Mouse (Mus musculus) gastrocnemius, postnatal 25 days (tissue): Measurements from ENCODE around the gene Prpf19. TPM values are rescaled to one million over a fixed set of nuclear protein-coding genes. Genes with fewer than 3 reads are reported as not detected.
A peak's percentile ranks its signal among the peaks of the same experiment; 100 is the strongest.

Experiments used
- DNase-seq: peaks from one replicate; pipeline ENCODE4 v3.0.0; 2022
- total RNA-seq, 2 experiments: library from RNA; stranded (reverse); gene quantifications; 1 replicate in 1 of 2; 2 replicates in 1 of 2; pipeline ENCODE4 v1.2.3; 2021

Gene Prpf19
- total RNA-seq, 2 experiments from 2014 or later, result 149 to 172 TPM

DNA sequence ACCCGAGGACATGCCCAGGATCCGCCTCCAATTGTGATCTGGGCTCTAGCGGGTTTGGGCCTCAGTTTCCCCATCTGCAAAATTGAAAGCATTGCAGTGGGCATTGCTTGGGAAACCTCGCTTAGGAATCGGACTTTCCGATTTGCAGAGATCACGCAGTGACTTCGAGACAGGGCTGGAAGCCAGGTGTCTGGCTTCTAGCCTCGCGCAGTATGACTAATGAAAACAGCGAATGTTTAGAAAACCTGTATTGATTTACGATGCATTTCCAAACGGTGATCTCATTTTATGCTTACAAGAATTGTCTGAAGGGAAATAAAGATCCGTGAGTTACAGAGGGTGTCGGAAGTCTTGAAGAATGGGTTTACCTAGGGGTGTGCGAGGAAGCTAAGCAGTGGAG lies 677 bp downstream of the Prpf19 start:
- no peak for DNase-seq

DNA sequence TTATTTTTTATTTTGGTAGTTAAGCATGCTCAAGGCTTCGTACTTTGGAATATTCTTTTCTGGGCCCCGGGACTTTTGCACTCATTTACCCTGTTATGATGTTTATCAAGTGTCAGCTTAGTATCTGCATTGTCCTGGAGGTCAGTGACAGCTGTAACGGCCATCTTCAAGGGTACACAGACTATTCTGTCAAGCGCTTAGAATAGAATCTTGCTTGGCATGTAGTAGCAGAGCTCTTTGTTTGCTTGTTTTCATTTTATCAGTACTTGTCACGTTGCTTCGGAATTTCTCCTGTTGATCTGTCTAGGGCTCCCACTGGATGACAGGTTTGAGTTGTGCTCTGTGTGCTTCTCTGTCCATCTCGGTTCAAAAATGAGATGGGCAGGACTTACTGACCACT lies 1.8 kb downstream of the Prpf19 start:
- no peak for DNase-seq

DNA sequence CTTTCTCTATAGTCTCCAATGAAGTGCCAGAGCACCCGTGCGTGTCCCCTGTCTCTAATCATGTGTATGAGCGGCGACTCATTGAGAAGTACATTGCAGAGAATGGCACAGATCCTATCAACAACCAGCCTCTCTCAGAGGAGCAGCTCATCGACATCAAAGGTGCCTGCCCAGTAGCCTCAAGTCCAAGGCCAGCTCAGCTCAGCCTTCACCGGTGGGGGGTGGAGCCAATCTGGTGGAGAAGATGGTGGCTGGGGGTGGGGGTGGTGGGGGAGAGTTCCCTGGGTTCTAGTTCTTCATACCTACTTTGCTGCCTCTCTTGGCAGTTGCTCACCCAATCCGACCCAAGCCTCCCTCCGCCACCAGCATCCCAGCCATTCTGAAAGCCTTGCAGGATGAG lies 2.5 kb downstream of the Prpf19 start:
- no peak for DNase-seq

DNA sequence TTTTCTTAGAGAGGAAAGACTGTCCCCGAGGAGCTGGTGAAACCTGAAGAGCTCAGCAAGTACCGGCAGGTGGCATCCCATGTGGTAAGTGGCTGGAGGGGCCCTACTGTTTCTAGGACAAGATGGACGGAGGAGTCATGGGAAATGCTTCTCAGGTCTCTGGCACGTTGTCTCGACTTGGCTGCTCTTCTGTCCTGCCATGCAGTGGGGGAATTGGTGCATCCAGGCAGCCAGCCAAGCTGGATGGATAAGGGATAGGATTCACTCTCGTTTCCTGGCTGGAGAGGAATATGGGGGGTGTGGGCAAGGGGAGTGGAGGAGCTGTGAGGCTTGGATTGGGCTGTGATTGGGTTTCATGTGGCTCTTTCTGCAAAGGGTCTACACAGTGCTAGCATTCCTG lies 5.3 kb downstream of the Prpf19 start:
- peak; percentile 61 for DNase-seq

DNA sequence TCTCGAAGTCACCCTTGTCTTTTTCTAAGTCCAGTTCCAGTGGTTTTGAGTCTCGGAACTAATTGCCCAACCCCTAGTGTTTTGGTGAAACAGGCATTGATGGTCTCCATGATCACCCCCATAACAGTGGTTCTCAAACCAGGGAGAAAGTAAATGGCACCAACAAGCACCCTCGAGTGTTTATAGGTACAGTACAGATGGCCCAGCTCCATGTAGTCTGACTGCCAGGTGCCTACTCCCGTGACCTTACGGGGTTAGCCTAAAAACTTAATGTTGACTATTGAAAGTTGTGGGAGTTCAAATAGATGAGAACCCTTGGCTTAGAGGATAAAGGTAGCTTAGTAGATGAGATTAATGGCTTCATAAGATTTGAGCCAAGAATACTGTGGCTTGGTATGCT lies 6.0 kb downstream of the Prpf19 start:
- DNase-seq, result no peak

DNA sequence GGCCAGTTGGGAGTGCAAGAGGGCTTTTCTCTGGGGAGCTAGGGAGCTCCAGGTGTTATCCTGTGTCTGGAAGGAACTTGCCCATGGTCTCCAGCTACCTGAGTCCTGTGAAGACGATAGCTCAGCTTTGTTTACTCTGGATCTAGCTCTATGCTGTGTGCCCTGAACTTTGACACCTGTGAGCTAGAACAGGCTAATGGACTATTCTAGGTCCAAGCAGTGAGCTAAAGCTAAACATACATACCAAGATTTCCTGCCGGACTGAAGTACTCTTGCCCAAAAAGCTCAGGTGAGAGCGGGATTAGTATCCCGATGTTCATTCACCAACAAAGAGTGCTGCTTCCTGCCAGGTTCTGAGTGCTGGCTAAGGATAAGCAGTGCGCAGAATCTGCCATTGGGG lies 9.5 kb downstream of the Prpf19 start:
- no peak for DNase-seq

DNA sequence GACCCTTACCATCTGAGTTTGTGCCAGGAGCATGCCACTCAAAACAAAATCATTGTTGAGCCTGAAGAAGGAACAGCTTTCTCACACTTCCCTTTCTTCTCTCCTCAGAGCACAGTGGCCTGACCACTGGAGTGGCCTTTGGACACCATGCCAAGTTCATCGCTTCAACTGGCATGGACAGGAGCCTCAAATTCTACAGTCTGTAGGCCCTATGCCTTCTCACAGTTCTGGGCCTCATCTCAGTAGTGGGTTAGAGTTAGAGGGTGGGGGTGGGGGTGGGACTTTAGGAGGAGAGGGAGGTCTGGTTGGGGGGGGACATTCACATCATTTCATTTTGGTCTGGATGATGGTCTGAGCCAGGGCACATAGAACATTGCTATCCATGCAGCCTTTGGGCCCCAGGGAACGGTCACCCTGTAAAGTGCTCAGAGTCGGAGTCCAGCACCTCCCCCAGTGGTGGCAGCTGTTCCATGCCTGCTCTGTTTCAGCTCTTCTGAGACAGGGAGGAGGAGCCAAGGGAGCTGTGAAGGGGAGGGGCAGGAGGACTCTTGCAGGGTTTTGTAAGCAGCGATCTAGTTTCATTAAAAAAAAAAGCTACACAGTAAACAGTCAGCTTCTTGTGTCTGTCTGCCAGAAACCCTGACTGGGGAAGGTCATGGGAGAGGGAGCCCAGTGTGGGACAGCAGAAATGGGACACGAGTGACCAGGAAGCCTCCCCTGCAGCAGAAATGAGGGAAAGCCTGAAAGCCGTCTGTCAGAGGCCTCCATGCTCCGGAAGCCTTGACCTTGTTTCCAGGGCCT lies 10.1 kb downstream of the Prpf19 start:
- peak; percentile 87 for DNase-seq

DNA sequence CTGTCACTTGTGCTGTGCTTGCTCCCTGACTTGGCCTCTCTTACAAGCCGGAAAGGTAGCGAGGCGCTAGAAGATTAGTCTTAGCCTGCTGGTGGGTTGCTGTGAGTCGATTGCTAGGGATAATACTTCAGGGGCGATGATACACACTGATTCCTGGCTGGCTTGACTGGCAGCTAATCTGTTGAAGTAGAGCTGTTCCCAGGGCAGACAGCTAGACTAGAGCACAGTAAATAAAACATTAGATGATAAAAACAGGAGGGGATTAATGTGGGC lies 10.6 kb downstream of the Prpf19 start:
- DNase-seq, result no peak

DNA sequence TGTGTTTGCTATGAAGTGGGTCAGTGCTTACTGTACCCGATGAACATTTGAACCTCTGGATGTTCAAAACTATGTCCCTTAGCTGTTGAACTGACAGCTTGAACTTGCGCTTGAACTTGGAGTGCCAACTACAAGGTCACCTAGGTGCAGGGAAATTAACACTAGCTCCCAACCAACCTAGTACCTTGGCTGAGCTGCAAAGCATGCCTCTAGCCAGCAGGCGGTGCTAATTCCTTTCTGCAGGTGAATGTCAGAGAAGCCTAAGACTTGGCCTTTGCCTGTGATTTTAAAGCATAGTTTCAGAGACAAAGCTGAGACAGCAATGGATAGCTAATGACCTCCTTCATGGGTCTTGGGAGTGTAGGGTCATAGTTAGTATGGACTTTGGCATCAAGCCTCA lies 12.9 kb downstream of the Prpf19 start:
- DNase-seq, result peak; percentile 61

DNA sequence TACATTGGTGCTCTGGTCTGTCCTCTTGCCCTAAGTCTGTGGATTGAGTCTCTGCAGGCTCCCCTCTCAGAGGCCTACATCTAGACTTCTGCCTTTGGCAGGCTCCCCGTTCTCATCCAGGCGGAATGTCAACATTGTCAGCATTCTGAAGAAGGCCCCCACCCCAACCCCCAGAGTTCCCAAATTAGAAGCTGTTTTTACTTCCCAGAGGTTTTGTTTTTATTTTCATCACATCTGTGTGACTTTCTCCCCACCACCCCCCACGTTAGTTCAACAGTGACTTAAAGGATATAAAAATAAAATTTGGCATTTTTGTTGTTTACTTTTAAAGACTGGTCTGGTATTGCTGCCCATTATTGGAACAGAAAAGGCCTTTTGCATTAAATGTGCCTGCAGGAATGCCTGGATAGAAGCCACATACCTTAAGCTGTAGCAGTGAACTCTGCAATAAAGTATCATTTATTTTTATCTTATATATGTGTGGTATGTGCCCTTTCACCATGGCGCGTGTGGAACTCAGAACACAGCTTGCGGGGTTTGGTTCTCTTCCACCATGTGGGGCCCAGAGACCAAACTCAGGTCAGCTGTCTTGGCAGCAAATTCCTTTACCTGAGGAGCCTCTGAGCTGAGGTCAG lies 14.2 kb downstream of the Prpf19 start:
- no peak for DNase-seq

DNA sequence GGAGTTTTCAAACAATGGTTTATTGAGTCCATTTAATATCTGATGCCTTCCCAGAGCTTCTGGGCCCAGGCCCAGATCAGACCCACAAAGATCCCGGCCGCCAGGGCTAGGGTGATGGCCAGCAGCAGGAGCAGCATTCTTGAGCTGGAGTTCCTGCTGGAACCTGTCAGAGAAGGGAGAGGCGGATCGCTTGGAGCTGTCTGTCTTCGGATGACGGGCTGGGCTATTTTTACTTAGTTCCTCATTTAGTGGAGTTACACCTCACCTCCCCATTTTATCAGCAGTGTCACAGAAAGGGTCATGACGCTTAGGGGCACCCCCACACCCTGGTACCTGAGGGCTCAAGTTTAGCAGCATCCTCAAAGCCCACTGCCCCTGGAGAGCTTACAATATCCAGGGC lies 19.3 kb downstream of the Prpf19 start:
- no peak for DNase-seq

DNA sequence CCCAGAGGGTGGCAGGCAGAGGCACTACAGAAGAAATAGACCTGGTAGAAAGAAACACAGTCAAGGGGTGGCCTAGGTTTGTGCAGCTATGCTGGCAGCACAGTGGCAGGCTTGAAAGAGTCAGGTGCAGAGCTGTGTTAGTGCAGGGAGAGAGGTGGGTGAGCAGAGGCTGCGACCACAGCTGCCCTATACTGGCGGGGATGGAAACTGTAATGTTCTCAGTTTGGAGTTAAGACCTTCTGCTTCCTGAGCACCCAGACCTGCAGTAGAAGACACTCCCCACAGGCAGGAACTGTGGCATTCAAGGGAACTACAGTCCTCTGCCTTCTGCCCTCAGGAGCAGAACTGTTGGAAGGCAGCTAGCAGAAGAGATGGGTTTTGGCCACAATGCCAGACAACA lies 19.8 kb downstream of the Prpf19 start:
- DNase-seq, result no peak

DNA sequence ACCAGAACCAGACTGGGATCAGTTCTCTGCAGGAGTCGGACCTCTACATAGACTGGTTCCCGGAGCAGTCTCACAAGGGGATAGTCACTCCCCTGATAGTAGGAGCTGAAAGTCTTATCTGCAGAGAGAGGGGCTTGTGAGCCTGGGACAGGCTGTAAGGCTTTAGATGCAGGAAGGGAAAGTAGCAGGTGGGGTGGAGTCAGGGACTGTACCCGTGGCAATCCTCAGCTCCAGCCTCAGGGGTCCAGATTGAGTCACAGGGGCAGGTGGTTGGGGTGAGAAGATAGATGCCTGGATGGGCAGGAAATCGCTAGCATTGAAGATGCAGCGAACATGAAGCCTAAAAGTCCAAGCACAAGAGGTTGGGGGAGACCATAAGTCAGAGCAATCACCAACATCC lies 21.5 kb downstream of the Prpf19 start:
- no peak for DNase-seq

DNA sequence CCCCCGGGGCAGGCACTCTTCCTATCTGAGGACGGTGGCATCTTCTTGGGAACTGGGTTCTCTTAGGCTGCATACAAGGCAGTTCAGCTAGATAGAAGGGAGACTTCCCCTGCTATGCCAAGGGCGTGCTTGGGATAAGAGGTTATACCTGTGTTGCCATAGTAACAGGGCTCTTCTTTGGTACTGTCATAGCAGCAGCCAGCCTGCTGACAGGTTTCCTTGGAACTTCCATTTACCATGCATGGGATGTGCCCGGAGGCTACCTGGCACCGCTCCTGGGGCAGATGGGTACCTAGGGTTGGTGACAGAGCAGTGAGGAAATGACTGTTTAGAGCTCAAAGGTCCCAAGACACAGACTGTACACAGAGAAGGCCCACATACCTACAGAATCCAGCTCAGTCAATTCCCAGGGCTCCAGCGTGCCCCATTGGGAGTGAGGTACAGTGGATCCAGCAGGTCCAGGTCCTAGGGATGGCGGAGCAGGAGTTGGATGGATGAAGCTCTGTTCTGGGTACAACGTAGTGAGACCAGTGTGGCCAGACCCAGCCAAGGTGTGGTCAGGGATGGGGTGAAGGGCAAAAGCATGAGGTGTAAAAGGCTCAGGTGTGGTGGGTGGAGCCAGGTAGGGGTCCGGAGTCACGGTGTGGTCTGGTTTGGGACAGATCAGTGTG lies 23.4 kb downstream of the Prpf19 start:
- DNase-seq, result no peak

DNA sequence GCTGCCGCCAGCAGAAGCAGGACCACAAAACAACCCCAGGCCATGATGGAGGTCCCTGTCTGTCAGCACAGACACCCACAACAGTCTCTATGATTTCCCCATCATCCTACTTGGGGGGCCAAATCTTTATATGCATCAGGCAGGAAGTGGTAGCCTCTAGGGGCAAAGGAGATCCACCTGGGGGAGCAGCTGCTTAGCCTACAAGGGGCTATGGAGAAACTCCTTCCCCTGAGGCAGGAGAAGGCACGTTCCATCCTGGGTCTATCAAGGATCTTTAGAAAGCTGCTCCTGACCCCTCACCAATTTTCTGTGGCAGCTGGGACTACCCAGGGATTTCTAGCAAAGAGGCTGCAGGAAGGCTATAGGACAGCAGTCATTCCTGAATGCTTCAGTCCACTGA lies 25.5 kb downstream of the Prpf19 start, which contains the start of gene Zp1:
TSS of gene Zp1 (minus strand) at position 101 of the 400 bp plus-strand sequence.
- no peak for DNase-seq

DNA sequence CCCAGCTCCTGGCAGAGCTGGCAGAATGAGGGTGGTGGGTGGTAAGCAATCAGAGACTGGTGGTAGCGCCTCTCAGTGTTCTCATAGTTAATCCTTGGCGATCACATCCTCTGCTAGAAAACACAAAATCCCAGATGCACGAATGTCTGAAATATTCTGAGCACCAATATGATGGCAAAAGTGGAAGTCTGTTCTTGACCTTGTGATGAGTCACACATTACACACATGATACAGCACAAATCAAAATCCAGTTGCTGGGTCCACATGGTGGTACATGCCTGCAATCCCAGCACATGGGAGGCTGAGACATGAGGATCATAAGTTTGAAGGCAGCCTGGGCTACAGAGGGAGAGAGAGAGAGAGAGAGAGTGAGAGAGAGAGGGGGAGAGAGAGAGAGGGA lies 26.0 kb downstream of the Prpf19 start:
- no peak for DNase-seq

DNA sequence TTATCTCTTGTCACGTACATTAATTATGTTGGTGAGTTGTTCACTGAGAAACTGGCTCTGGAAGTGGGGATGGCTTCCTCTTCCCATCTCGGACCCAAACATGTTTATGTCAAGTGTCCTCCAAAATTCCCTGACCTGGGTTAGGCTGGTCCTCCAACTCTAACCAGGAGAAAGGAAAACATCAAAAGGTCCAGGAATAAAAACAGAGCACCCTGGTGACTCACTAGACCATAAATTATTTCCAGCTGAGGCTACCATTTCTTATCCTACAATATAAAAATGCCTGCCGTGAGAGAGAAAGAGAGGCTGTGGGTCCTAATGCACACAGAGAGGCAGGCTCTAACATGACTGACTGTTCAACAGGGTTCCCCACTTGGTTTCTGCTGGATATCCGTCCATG lies 29.2 kb downstream of the Prpf19 start:
- no peak for DNase-seq

DNA sequence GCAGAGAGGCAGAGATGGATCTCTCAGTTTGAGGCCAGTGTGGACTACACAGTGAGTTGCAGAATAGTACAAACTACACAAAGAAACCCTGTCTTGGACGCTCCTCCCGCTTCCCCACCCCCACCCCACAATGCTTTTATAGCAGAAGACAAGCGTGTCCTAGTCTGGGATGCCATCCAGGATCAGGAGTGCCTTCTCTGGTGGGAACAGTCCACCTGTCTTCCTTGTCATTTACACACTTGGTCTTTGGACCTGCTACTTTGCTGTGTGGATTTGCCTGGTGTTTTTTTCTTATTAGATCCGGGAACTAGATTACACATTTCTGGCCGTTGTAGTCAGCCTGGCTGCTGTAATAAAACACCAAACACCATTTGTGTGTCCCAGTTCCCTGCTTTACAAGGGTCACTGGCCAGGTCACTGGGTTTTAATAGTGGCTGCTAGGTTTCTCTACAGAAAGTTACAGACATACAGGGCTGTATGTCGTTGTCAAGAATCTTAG lies 31.1 kb downstream of the Prpf19 start:
- no peak for DNase-seq

DNA sequence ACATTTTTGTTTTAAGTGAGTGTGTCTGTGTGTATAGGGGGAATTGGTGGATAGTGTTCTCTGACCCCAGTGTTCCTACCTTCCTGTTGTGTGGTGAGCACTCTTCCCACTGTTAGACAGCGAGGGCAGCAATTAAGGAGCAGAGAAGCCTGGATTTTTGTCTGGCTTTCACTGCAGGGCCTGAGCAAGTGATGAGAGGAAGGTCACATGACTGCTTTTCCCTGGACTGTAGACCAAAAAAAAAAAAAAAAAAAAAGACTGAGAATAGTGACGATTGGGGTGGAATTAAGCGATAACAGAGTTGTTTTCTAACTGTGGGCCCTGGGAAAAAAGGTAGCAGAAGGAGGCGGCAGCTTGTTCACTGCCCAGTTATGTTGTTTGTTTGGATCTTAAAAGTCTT lies 31.6 kb downstream of the Prpf19 start:
- no peak for DNase-seq

DNA sequence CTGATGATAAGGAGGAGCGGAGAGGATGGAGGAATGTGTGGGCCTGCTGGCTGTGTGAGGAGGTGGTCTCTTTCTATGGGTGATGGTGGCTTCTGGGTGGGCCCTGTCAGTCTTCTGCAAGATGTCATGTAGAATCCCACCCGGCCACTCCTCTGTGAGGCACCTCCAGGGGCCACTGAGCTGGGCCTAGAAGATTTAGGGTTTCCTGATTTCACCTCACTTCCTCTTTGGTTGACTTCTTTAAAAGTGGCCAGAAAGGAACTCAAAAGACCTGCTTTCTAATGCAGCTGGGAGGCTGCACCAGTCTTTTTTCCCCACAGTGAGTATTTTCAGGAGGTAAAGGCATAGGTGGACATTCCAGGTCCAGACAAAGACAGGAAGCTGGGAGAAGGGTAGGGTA lies 35.6 kb downstream of the Prpf19 start:
- no peak for DNase-seq

DNA sequence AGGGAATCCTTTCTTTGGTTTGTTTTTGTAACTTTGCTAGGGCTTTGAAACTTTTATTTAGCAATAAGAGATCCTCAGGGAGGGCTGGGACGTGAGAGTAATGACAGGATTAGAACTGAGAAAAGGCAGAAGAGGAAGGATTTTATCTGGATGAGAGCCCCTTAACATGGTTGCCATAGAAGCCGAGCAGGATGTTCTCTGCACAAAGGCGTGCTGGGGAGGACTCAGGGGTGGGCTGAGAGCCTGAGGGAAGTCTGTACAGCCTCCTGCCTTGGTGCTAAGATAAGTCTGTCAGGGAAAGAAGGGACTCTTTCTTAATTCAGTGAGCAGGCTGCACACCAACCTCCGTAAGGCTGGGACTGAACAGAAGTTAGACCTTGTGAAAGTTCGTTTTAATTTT lies 40.0 kb downstream of the Prpf19 start:
- no peak for DNase-seq

DNA sequence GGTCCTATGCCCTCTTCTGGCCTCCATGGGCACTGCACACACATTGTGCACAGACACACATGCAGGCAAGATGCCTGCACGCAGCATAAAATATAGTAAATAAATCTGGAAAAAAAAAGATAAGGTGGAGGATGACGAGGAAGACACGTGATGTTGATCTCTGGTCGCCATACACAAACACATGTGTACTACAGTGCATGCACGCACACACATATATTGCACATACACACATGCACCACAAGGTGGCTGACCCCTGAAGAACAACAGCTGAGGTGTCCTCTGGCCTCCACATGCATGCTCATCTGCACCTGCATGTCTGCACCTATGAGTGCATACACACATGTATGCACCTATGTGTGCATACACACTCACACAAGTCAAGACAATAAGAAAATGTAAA lies 41.0 kb downstream of the Prpf19 start:
- no peak for DNase-seq

DNA sequence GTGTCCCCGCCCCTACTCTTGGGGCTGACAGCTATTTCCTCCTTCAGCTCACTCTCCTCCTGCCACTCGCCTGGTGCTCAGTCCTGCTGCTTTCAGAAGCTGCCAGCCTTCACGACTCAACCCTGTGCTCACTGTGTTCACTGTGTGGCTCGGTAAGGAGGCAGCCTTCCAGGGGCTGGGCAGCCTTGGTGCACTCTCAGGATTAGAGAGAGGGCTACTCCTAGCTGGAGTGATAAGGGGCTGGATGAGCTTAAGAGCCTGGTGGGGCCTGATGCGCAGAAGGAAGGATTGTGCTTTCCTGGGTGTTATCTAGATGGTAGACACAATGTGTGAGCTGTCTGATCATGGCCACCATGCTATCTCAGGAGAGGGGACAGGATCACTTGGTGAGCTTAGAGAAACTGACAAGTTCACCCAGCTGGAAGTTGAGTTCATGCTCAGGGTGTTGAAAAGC lies 42.1 kb downstream of the Prpf19 start, which contains the start of gene Ptgdr2:
TSS of gene Ptgdr2 (plus strand) at position 51 of the 454 bp plus-strand sequence.
- DNase-seq, result no peak
